Mouse (Mus musculus) liver, embryonic 14.5 days (tissue): ENCODE data around the gene Gabbr2.

Source experiments
- CTCF ChIP-seq: IDR thresholded peaks from 2 replicates; pipeline ENCODE4 v1.5.1; 2016; ENCODE audit warnings: antibody characterized with exemption, low read depth, control low read depth
- EP300 ChIP-seq: IDR thresholded peaks from 2 replicates; pipeline ENCODE4 v1.6.1; 2016; ENCODE audit warnings: antibody characterized with exemption, low read depth

DNA sequence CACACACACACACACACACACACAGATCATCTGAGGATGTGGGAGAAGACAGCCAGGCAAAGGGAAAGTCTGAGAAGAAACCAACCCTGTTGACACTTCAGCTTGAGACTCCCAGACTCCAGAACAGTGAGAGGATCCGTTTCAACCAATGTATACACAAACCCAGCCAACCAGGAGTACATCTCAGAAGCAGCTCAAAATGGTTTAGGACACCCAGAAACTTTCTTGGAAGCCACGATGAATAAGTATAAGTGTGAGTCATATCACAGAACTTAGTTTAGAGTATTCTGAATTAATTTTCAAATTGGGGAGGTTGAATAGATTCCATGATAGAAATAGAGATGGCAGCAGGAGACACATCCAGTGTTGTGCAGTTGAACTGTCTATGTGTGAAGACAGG is 335.7 kb downstream of the Gabbr2 start:
- TF ChIP-seq CTCF: no peak
- TF ChIP-seq EP300: no peak
